Comparison of ENCODE assay signal across 8 mouse cellular contexts in the genomic region with DNA sequence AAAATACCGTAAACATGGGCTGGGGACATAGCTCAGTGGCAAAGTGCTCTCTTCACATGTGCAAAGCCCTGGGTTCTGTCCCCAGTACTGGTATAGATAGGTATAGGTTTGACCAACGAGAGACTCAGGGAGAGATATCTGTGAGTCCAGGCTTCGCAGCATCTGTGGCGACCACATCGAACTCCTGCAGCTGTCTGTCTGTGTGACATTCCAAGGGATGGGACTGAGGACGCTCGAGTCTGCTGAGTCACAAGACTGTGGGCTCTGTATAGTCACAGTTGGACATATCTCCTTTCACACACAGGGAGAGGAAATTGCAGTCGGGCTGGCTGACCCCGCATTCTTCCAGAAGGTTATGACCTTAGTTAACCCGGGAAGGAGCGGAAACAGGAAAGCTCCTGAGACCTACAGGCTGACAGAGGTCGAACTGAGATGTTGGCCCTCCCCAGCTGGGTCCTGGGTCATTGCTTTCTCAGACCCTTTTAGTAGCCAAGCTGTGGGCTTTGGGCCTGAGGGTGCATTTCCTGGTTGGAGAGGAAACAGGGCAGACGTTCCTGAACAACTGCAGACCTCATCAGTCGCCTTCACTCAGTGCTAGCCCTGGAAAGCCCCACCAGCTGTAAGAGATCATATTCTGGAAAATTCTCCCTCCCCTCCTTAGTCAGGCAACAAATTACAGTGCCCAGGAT.
A peak's percentile ranks its signal among the peaks of the same experiment; 100 is the strongest.
DNase-seq lines count a peak whose midpoint lies in the region; ATAC-seq lines count a peak whose summit lies in the region.

No protein-coding gene starts in this region.

- 7% methylated on average over 14 of the region's 14 CpGs for WGBS in liver, embryonic 12.5 days (ENCODE audit: insufficient replicate concordance)

- H3K9me3 ChIP-seq in liver, embryonic 12.5 days (replicated peaks), result no peaks in the 10 kb centered on the region

- peak; percentile 60 for DNase-seq in 3T3-L1 (ENCODE audit: low read depth, low spot score)
- peak; percentile 82 for DNase-seq in ZHBTc4 (ENCODE audit: low read depth, low spot score)
- peak; percentile 61 for DNase-seq in heart, postnatal 4 days
- peak; percentile 34 to 57 for DNase-seq in spleen, postnatal 36 days (ENCODE audit: low spot score in 2 of 2)
- DNase-seq in right cerebral cortex, adult 18-20 months, result no peak
- no peak for DNase-seq in thymus, postnatal 25 days

- no peaks in the 10 kb centered on the region for H3K36me3 ChIP-seq in liver, embryonic 12.5 days

- H3K27ac ChIP-seq in liver, embryonic 12.5 days, result peak overlapping the region; percentile 68

- H3K9ac ChIP-seq in liver, embryonic 12.5 days, result no peak overlapping the region

- H3K4me1 ChIP-seq in liver, embryonic 12.5 days, result peaks cover 36% of the 10 kb centered on the region

- H3K4me3 ChIP-seq in liver, embryonic 12.5 days, result no peak overlapping the region

- no peaks in the 10 kb centered on the region; the same call in 1 of the 2 replicates for H3K27me3 ChIP-seq in liver, embryonic 12.5 days (replicated peaks)

- peak overlapping the region; percentile 34 for H3K4me2 ChIP-seq in liver, embryonic 12.5 days

- ATAC-seq in erythroid progenitor cell, adult 5-6 weeks (replicated peaks; ENCODE audit: low FRiP score, poor library complexity, severe bottlenecking), result peak; percentile 77
- ATAC-seq in liver, embryonic 12.5 days, result peak; percentile 91

Comparison
In these comparisons a context has a peak if more than half of its experiments do, and no peak if none do; other contexts are left out.
1. DNase-seq: peak in 3T3-L1 (single experiment), ZHBTc4 (single experiment), heart, postnatal 4 days (single experiment) and spleen, postnatal 36 days (2 of 2); none in right cerebral cortex, adult 18-20 months (single experiment) and thymus, postnatal 25 days (single experiment).